Mouse (Mus musculus): ENCODE data around the gene Ggt1. TPM values are rescaled to one million over a fixed set of nuclear protein-coding genes. Genes with fewer than 3 reads are reported as not detected.
A peak's percentile ranks its signal among the peaks of the same experiment; 100 is the strongest.

The Ggt1 gene
- polyA plus RNA-seq, 1 experiment from 2014 or later = 26.5 TPM

GRCm38 (mm10) chr10:75608975-75609374 is 47.6 kb downstream of the Ggt1 start:
- ATAC-seq (ENCODE audit: insufficient read depth, low FRiP score, low read depth) = no peak
- Histone ChIP-seq H3K9me3 (no peaks in the 10 kb centered on the region), H3K27ac (no peak overlapping the region), H3K27me3 (replicated peaks) (no peaks in the 10 kb centered on the region), H3K4me3 (replicated peaks) (no peak overlapping the region), H3K36me3 (no peaks in the 10 kb centered on the region), H3K4me2 (no peak overlapping the region), H3K9ac (no peak overlapping the region), H3K4me1 (no peaks in the 10 kb centered on the region)
- 86% methylated on average over 11 of the region's 11 CpGs for WGBS

GRCm38 (mm10) chr10:75610486-75610885 is 49.1 kb downstream of the Ggt1 start:
- WGBS = 41% methylated on average over 7 of the region's 7 CpGs
- Histone ChIP-seq H3K27ac (no peak overlapping the region), H3K36me3 (no peaks in the 10 kb centered on the region), H3K4me1 (no peaks in the 10 kb centered on the region), H3K9ac (no peak overlapping the region), H3K4me3 (replicated peaks) (no peak overlapping the region), H3K27me3 (replicated peaks) (no peaks in the 10 kb centered on the region), H3K9me3 (no peaks in the 10 kb centered on the region), H3K4me2 (no peak overlapping the region)
- ATAC-seq (ENCODE audit: insufficient read depth, low FRiP score, low read depth) = no peak

GRCm38 (mm10) chr10:75616044-75616443 is 54.6 kb downstream of the Ggt1 start:
- 82% methylated on average over 4 of the region's 4 CpGs for WGBS
- no peak overlapping the region for H3K4me3 ChIP-seq (replicated peaks)
- no peak overlapping the region for H3K9ac ChIP-seq
- no peak for ATAC-seq (ENCODE audit: insufficient read depth, low FRiP score, low read depth)
- no peaks in the 10 kb centered on the region for H3K4me1 ChIP-seq
- H3K9me3 ChIP-seq = no peaks in the 10 kb centered on the region
- no peak overlapping the region for H3K4me2 ChIP-seq
- no peaks in the 10 kb centered on the region for H3K27me3 ChIP-seq (replicated peaks)
- no peaks in the 10 kb centered on the region for H3K36me3 ChIP-seq
- no peak overlapping the region for H3K27ac ChIP-seq

- no peak for ATAC-seq (ENCODE audit: insufficient read depth, low FRiP score, low read depth)
- Histone ChIP-seq H3K4me3 (replicated peaks) (no peak overlapping the region), H3K27ac (no peak overlapping the region), H3K36me3 (no peaks in the 10 kb centered on the region), H3K9ac (no peak overlapping the region), H3K27me3 (replicated peaks) (no peaks in the 10 kb centered on the region), H3K9me3 (no peaks in the 10 kb centered on the region), H3K4me1 (no peaks in the 10 kb centered on the region), H3K4me2 (no peak overlapping the region)
- WGBS = 51% methylated on average over 3 of the region's 3 CpGs
These were observed 59.4 kb downstream of the Ggt1 start for GRCm38 (mm10) chr10:75620818-75621217.

GRCm38 (mm10) chr10:75625920-75626319 is 64.5 kb downstream of the Ggt1 start:
- WGBS = 32% methylated on average over 6 of the region's 6 CpGs
- ATAC-seq (ENCODE audit: insufficient read depth, low FRiP score, low read depth) = no peak

GRCm38 (mm10) chr10:75626991-75627390 is 65.6 kb downstream of the Ggt1 start:
- H3K4me3 ChIP-seq (replicated peaks) = no peak overlapping the region
- no peaks in the 10 kb centered on the region for H3K9me3 ChIP-seq
- no peak overlapping the region for H3K4me2 ChIP-seq
- H3K36me3 ChIP-seq = no peaks in the 10 kb centered on the region
- H3K4me1 ChIP-seq = no peaks in the 10 kb centered on the region; the same call in 1 of the 2 replicates
- no peak overlapping the region for H3K27ac ChIP-seq
- ATAC-seq (ENCODE audit: insufficient read depth, low FRiP score, low read depth) = no peak; the same call in 1 of the 2 replicates
- 58% methylated on average over 3 of the region's 3 CpGs for WGBS
- H3K27me3 ChIP-seq (replicated peaks) = no peaks in the 10 kb centered on the region
- H3K9ac ChIP-seq = no peak overlapping the region

More at GRCm38 (mm10) chr10:75625920-75626319, 64.5 kb downstream of the Ggt1 start:
- Histone ChIP-seq H3K4me2 (no peak overlapping the region), H3K36me3 (no peaks in the 10 kb centered on the region), H3K9me3 (no peaks in the 10 kb centered on the region), H3K27ac (no peak overlapping the region), H3K4me1 (no peaks in the 10 kb centered on the region; the same call in 1 of the 2 replicates), H3K27me3 (replicated peaks) (no peaks in the 10 kb centered on the region), H3K9ac (no peak overlapping the region), H3K4me3 (replicated peaks) (no peak overlapping the region)

GRCm38 (mm10) chr10:75627490-75627889 is 66.1 kb downstream of the Ggt1 start:
- H3K9me3 ChIP-seq = no peaks in the 10 kb centered on the region
- H3K4me2 ChIP-seq = no peak overlapping the region
- H3K9ac ChIP-seq = no peak overlapping the region
- H3K4me1 ChIP-seq = no peaks in the 10 kb centered on the region; the same call in none of the 2 replicates
- H3K4me3 ChIP-seq (replicated peaks) = no peak overlapping the region
- no peaks in the 10 kb centered on the region for H3K27me3 ChIP-seq (replicated peaks)
- no peak for ATAC-seq (ENCODE audit: insufficient read depth, low FRiP score, low read depth)
- WGBS = 52% methylated on average over 3 of the region's 3 CpGs
- no peak overlapping the region for H3K27ac ChIP-seq
- no peaks in the 10 kb centered on the region for H3K36me3 ChIP-seq

- Histone ChIP-seq H3K4me1 (peaks cover 5% of the 10 kb centered on the region; the same call in 1 of the 2 replicates), H3K27ac (peak overlapping the region; percentile 57; the same call in 1 of the 2 replicates)
- peak; percentile 56; the same call in 1 of the 2 replicates for ATAC-seq (ENCODE audit: insufficient read depth, low FRiP score, low read depth)
These were observed 71.2 kb downstream of the Ggt1 start for GRCm38 (mm10) chr10:75632633-75633032.

GRCm38 (mm10) chr10:75633048-75633447 is 71.6 kb downstream of the Ggt1 start:
- no peaks in the 10 kb centered on the region for H3K27me3 ChIP-seq (replicated peaks)
- no peaks in the 10 kb centered on the region for H3K36me3 ChIP-seq
- H3K4me3 ChIP-seq (replicated peaks) = no peak overlapping the region
- H3K27ac ChIP-seq = peak overlapping the region; percentile 57; the same call in 1 of the 2 replicates
- 0 out of 2 replicates have a peak, but pooled peaks have one; percentile 40 for ATAC-seq (ENCODE audit: insufficient read depth, low FRiP score, low read depth)
- no peak overlapping the region for H3K4me2 ChIP-seq
- peaks cover 5% of the 10 kb centered on the region; the same call in 1 of the 2 replicates for H3K4me1 ChIP-seq
- 58% methylated on average over 5 of the region's 5 CpGs for WGBS
- H3K9ac ChIP-seq = no peak overlapping the region
- H3K9me3 ChIP-seq = no peaks in the 10 kb centered on the region

More at GRCm38 (mm10) chr10:75632633-75633032, 71.2 kb downstream of the Ggt1 start:
- no peak overlapping the region for H3K4me2 ChIP-seq
- no peaks in the 10 kb centered on the region for H3K36me3 ChIP-seq
- WGBS = 35% methylated on average over 5 of the region's 5 CpGs
- H3K9ac ChIP-seq = no peak overlapping the region
- H3K9me3 ChIP-seq = no peaks in the 10 kb centered on the region
- H3K4me3 ChIP-seq (replicated peaks) = no peak overlapping the region
- no peaks in the 10 kb centered on the region for H3K27me3 ChIP-seq (replicated peaks)

GRCm38 (mm10) chr10:75633576-75634139 is 72.3 kb downstream of the Ggt1 start:
- Histone ChIP-seq H3K4me3 (replicated peaks) (no peak overlapping the region), H3K27ac (no peak overlapping the region; the same call in 1 of the 2 replicates), H3K4me1 (peaks cover 5% of the 10 kb centered on the region; the same call in 1 of the 2 replicates), H3K36me3 (no peaks in the 10 kb centered on the region), H3K9me3 (no peaks in the 10 kb centered on the region), H3K9ac (no peak overlapping the region), H3K27me3 (replicated peaks) (no peaks in the 10 kb centered on the region), H3K4me2 (no peak overlapping the region)
- ATAC-seq (ENCODE audit: insufficient read depth, low FRiP score, low read depth) = no peak
- WGBS = 73% methylated on average over 14 of the region's 14 CpGs

- H3K27me3 ChIP-seq (replicated peaks) = no peaks in the 10 kb centered on the region
- no peaks in the 10 kb centered on the region for H3K36me3 ChIP-seq
- no peaks in the 10 kb centered on the region for H3K9me3 ChIP-seq
- no peak overlapping the region for H3K9ac ChIP-seq
- no peak overlapping the region for H3K4me2 ChIP-seq
- WGBS = 90% methylated on average over 8 of the region's 8 CpGs
- ATAC-seq (ENCODE audit: insufficient read depth, low FRiP score, low read depth) = no peak
- H3K27ac ChIP-seq = no peak overlapping the region
- H3K4me1 ChIP-seq = peaks cover 5% of the 10 kb centered on the region; the same call in 1 of the 2 replicates
- no peak overlapping the region for H3K4me3 ChIP-seq (replicated peaks)
These were observed 73.2 kb downstream of the Ggt1 start for GRCm38 (mm10) chr10:75634610-75635009.

GRCm38 (mm10) chr10:75635019-75635692 is 73.8 kb downstream of the Ggt1 start:
- Histone ChIP-seq H3K4me2 (no peak overlapping the region), H3K9me3 (no peaks in the 10 kb centered on the region), H3K4me1 (peaks cover 5% of the 10 kb centered on the region; the same call in 1 of the 2 replicates), H3K27me3 (replicated peaks) (no peaks in the 10 kb centered on the region), H3K36me3 (no peaks in the 10 kb centered on the region), H3K27ac (no peak overlapping the region), H3K9ac (no peak overlapping the region), H3K4me3 (replicated peaks) (no peak overlapping the region)
- ATAC-seq (ENCODE audit: insufficient read depth, low FRiP score, low read depth) = no peak
- 70% methylated on average over 14 of the region's 14 CpGs for WGBS
